Mouse (Mus musculus) ES-E14 (cell line): Measurements from ENCODE around the gene Klk6.

ENCODE experiments used
- CHD2 ChIP-seq: IDR thresholded peaks from 2 replicates; pipeline ENCODE4 v1.6.1; 2014; ENCODE audit warnings: mild to moderate bottlenecking, low read depth, low read length, inconsistent platforms
- HCFC1 ChIP-seq: IDR thresholded peaks from 2 replicates; pipeline ENCODE4 v1.6.1; 2012; ENCODE audit warnings: low read length, inconsistent platforms, borderline replicate concordance; ENCODE audit not compliant: insufficient read depth
- MAFK ChIP-seq: IDR thresholded peaks from 2 replicates; pipeline ENCODE4 v1.6.1; 2014; ENCODE audit warnings: mild to moderate bottlenecking, low read depth, low read length, inconsistent platforms; ENCODE audit not compliant: insufficient read depth
- ZC3H11A ChIP-seq: IDR thresholded peaks from 2 replicates; pipeline ENCODE4 v1.6.1; 2012; ENCODE audit warnings: low read depth, mild to moderate bottlenecking, inconsistent platforms, low read length, borderline replicate concordance
- ZNF384 ChIP-seq: IDR thresholded peaks from 2 replicates; pipeline ENCODE4 v1.6.1; 2012; ENCODE audit warnings: low read depth, low read length, inconsistent platforms

- TF ChIP-seq ZC3H11A (no peak), HCFC1 (no peak), MAFK (no peak), CHD2 (no peak), ZNF384 (no peak)
These were observed 33.2 kb downstream of the Klk6 start for GRCm38 (mm10) chr7:43857501-43857900.
